Mouse (Mus musculus) erythroid progenitor cell, adult 5-6 weeks (primary cell): ENCODE measurements around the gene Pkib. TPM values are rescaled to one million over a fixed set of nuclear protein-coding genes. Genes with fewer than 3 reads are reported as not detected.

Source experiments
- total RNA-seq, 2 experiments: library from RNA; stranded (forward) in 1 of 2; stranded (reverse) in 1 of 2; fragments of 150-400 nt in 1 of 2; fragments of 186-747, 209-891 nt in 1 of 2; gene quantifications; 2 replicates each; pipeline versions ENCODE4 v1.2.3 to v1.2.4; 2015 to 2017; ENCODE audit warnings: low replicate concordance in 2 of 2

The Pkib gene
- total RNA-seq, 2 experiments from 2014 or later, result not detected

Other genes starting within 250 kb of the Pkib start
- gene Hsf2, start 145.6 kb upstream of the Pkib start, total RNA-seq (2015; ENCODE audit: low replicate concordance), result 1.8 TPM in 1 of 2 replicates, not detected in the other
- gene Hsf2, start 145.6 kb upstream of the Pkib start, total RNA-seq (2017; ENCODE audit: low replicate concordance), result 1.3 TPM in 1 of 2 replicates, not detected in the other
- gene Serinc1, start 99.5 kb upstream of the Pkib start, total RNA-seq (2015; ENCODE audit: low replicate concordance), result 99.1 and 109 TPM in 2 replicates
- gene Serinc1, start 99.5 kb upstream of the Pkib start, total RNA-seq (2017; ENCODE audit: low replicate concordance), result 115 and 138 TPM in 2 replicates
- gene Fabp7, start 152.9 kb downstream of the Pkib start, total RNA-seq (2015; ENCODE audit: low replicate concordance), result not detected in 2 replicates
- not detected in 2 replicates for gene Fabp7, start 152.9 kb downstream of the Pkib start, total RNA-seq (2017; ENCODE audit: low replicate concordance)
- 58.0 and 58.7 TPM in 2 replicates for gene Smpdl3a, start 162.4 kb downstream of the Pkib start, total RNA-seq (2015; ENCODE audit: low replicate concordance)
- 13.6 and 15.8 TPM in 2 replicates for gene Smpdl3a, start 162.4 kb downstream of the Pkib start, total RNA-seq (2017; ENCODE audit: low replicate concordance)